Mouse (Mus musculus) small intestine, adult 2 months (tissue): ENCODE measurements around the gene Tradd.

Source experiments
- CTCF ChIP-seq: fragments of 200-500 bp; IDR thresholded peaks from 2 replicates; pipeline ENCODE4 v1.5.1; 2012; ENCODE audit warnings: low read depth, mild to moderate bottlenecking, control low read depth, inconsistent platforms, low read length, moderate library complexity, mixed read lengths; ENCODE audit not compliant: insufficient replicate concordance, insufficient read length; ENCODE audit errors: extremely low read depth
- POLR2A ChIP-seq: fragments of 200-500 bp; IDR thresholded peaks from 2 replicates; pipeline ENCODE4 v1.6.1; 2012; ENCODE audit warnings: low read depth, mild to moderate bottlenecking, control low read depth, inconsistent platforms, low read length, moderate library complexity

DNA sequence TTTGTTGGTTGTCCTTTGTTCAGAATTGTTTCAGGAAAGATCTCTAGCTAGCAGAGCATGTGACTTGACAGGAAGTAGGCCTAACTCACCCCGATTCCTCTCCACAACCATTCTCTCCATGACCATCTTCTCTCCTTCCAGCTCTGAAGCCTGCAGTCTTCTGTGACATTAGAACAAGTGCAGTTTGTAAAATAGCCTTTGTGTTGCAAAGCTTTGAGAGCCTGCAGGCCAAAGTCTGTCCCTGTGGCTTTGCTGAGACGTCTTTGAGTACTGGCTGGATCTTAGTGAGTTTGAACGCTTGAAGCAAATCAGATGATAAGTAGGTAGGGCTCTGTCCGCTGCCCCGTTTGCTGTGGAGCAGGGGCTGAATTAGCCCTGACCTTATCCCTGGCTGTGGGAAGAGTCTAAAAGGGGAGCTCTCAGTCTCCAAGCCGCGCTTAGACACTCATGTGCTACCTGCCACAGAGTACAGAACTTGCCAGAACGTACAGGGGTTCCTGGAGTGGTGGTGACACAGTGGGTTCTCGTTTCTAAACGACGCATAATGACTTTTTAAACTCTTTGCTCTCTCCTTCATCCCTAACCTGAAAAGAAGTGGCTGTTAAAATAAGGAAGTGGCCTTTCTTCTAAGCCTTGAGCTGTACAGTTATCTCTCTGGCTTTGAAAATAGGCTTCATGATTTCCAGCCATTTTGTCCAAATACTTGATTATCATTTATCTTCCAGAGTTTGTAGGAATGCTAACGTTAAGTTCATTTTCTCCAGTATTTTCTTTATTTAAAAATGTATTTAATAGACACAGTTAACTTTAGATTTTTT is 32.7 kb downstream of the Tradd start:
- TF ChIP-seq CTCF (no peak), POLR2A (no peak)
